Mouse (Mus musculus) 3134 (cell line): ENCODE results near the gene Aip.

Experiments used
- DNase-seq: peaks from one replicate; pipeline ENCODE4 v3.0.0-alpha.2; 2011; ENCODE audit warnings: low spot score; ENCODE audit not compliant: insufficient read length; ENCODE audit errors: extremely low read depth

The Aip gene

GRCm38 (mm10) chr19:4094348-4094747 lies 31.3 kb downstream of the Aip start:
- DNase-seq, result no peak

- no peak for DNase-seq
These were observed 31.9 kb downstream of the Aip start for GRCm38 (mm10) chr19:4093772-4094171.

- no peak for DNase-seq
These were observed 32.9 kb downstream of the Aip start for GRCm38 (mm10) chr19:4092750-4093149.

- no peak for DNase-seq
These were observed 34.3 kb downstream of the Aip start for GRCm38 (mm10) chr19:4091383-4091782.

- DNase-seq, result peak; percentile 90
These were observed 35.2 kb downstream of the Aip start for GRCm38 (mm10) chr19:4090446-4090845.

GRCm38 (mm10) chr19:4089128-4089527 lies 36.5 kb downstream of the Aip start:
- no peak for DNase-seq

- no peak for DNase-seq
These were observed 37.5 kb downstream of the Aip start for GRCm38 (mm10) chr19:4088146-4088545.

GRCm38 (mm10) chr19:4087090-4087489 lies 38.6 kb downstream of the Aip start:
- peak; percentile 75 for DNase-seq

GRCm38 (mm10) chr19:4086156-4086555 lies 39.5 kb downstream of the Aip start:
- no peak for DNase-seq

GRCm38 (mm10) chr19:4084984-4085383 lies 40.7 kb downstream of the Aip start:
- no peak for DNase-seq

- no peak for DNase-seq
These were observed 41.8 kb downstream of the Aip start for GRCm38 (mm10) chr19:4083826-4084225.

GRCm38 (mm10) chr19:4083316-4083715 lies 42.3 kb downstream of the Aip start:
- no peak for DNase-seq

- DNase-seq, result no peak
These were observed 43.3 kb downstream of the Aip start for GRCm38 (mm10) chr19:4082219-4082965.

- DNase-seq, result no peak
These were observed 44.3 kb downstream of the Aip start, which contains the start of gene Cabp2 for GRCm38 (mm10) chr19:4081394-4081793. Gene Cabp2, plus strand, starts transcription at chr19:4081578.

- DNase-seq, result no peak
These were observed 45.1 kb downstream of the Aip start for GRCm38 (mm10) chr19:4080511-4081009.

- DNase-seq, result no peak
These were observed 46.1 kb downstream of the Aip start for GRCm38 (mm10) chr19:4079594-4079993.

- DNase-seq, result no peak
These were observed 50.1 kb downstream of the Aip start for GRCm38 (mm10) chr19:4075531-4075930.

- DNase-seq, result no peak
These were observed 52.8 kb downstream of the Aip start for GRCm38 (mm10) chr19:4072706-4073424.

- DNase-seq, result no peak
These were observed 54.3 kb downstream of the Aip start for GRCm38 (mm10) chr19:4071406-4071805.

- no peak for DNase-seq
These were observed 54.9 kb downstream of the Aip start for GRCm38 (mm10) chr19:4070756-4071155.

GRCm38 (mm10) chr19:4070311-4070710 lies 55.3 kb downstream of the Aip start:
- no peak for DNase-seq
